Comparison of ENCODE assay signal across 14 mouse cellular contexts in genomic region chr8:11165592-11165991, GRCm38 (mm10).
A peak's percentile ranks its signal among the peaks of the same experiment; 100 is the strongest.
DNase-seq lines count a peak whose midpoint lies in the region; ATAC-seq and TF ChIP-seq lines count a peak whose summit lies in the region.
"Had no signal": no experiment of that assay in that cellular context is flagged by ENCODE, and none has a peak within 500 bp of the region (broad histone marks: within the 10 kb centered on the region; RNA-seq: fewer than 3 reads in every experiment).

No protein-coding gene starts in this region.

- H3K9ac ChIP-seq in heart, embryonic 12.5 days = no peak overlapping the region
- H3K9ac ChIP-seq in midbrain, embryonic 15.5 days = no peak overlapping the region
- H3K9ac ChIP-seq: liver, embryonic 14.5 days had no signal

- H3K4me3 ChIP-seq in heart, embryonic 12.5 days = no peak overlapping the region
- H3K4me3 ChIP-seq in megakaryocyte, embryonic 14.5 days (replicated peaks) = peak overlapping the region; percentile 38
- no peak overlapping the region for H3K4me3 ChIP-seq in midbrain, embryonic 15.5 days
- no peak overlapping the region for H3K4me3 ChIP-seq in layer of hippocampus, adult 2 months
- H3K4me3 ChIP-seq: midbrain, embryonic 10.5 days had no signal

- H3K9me3 ChIP-seq in heart, embryonic 12.5 days (replicated peaks) = no peaks in the 10 kb centered on the region
- peaks cover 15% of the 10 kb centered on the region for H3K9me3 ChIP-seq in megakaryocyte, embryonic 14.5 days
- H3K9me3 ChIP-seq in midbrain, embryonic 15.5 days = no peaks in the 10 kb centered on the region
- H3K9me3 ChIP-seq: midbrain, embryonic 10.5 days had no signal

- no peaks in the 10 kb centered on the region for H3K27me3 ChIP-seq in heart, embryonic 12.5 days (replicated peaks)
- peaks cover 33% of the 10 kb centered on the region for H3K27me3 ChIP-seq in megakaryocyte, embryonic 14.5 days (replicated peaks)
- H3K27me3 ChIP-seq in midbrain, embryonic 15.5 days (replicated peaks) = no peaks in the 10 kb centered on the region

- H3K4me2 ChIP-seq in heart, embryonic 12.5 days = no peak overlapping the region
- no peak overlapping the region for H3K4me2 ChIP-seq in midbrain, embryonic 15.5 days

- intact Hi-C loops in heart, postnatal 36 days (cut with DNase I) = no loop called here

- no peak for TF ChIP-seq CTCF in layer of hippocampus, adult 2 months (conservative IDR thresholded peaks at IDR 0.05)

- H3K27ac ChIP-seq in heart, embryonic 12.5 days (ENCODE audit: poor library complexity, severe bottlenecking) = peak overlapping the region; percentile 29; the same call in 1 of the 2 replicates
- H3K27ac ChIP-seq in midbrain, embryonic 15.5 days = no peak overlapping the region
- H3K27ac ChIP-seq in layer of hippocampus, adult 2 months = no peak overlapping the region
- H3K27ac ChIP-seq: liver, embryonic 14.5 days; midbrain, embryonic 10.5 days had no signal

- ATAC-seq in heart, embryonic 12.5 days (ENCODE audit: insufficient number of reproducible peaks, low FRiP score) = no peak
- ATAC-seq in megakaryocyte, adult 5-6 weeks (ENCODE audit: poor library complexity, severe bottlenecking) = no peak
- ATAC-seq in midbrain, embryonic 15.5 days (replicated peaks) = no peak
- ATAC-seq: CD4-positive, CD25-positive, alpha-beta regulatory T cell, adult 4 months had no signal

- H3K36me3 ChIP-seq in heart, embryonic 12.5 days = no peaks in the 10 kb centered on the region
- no peaks in the 10 kb centered on the region for H3K36me3 ChIP-seq in megakaryocyte, embryonic 14.5 days (replicated peaks; ENCODE audit: low read length)
- no peaks in the 10 kb centered on the region for H3K36me3 ChIP-seq in midbrain, embryonic 15.5 days (replicated peaks)
- H3K36me3 ChIP-seq: midbrain, embryonic 10.5 days had no signal

- 0 out of 2 replicates have a peak, but pooled peaks cover 9% of the 10 kb centered on the region for H3K4me1 ChIP-seq in heart, embryonic 12.5 days (replicated peaks)
- peaks cover 73% of the 10 kb centered on the region for H3K4me1 ChIP-seq in megakaryocyte, embryonic 14.5 days
- no peaks in the 10 kb centered on the region for H3K4me1 ChIP-seq in midbrain, embryonic 15.5 days
- H3K4me1 ChIP-seq: midbrain, embryonic 10.5 days had no signal

- no peak for DNase-seq in heart, postnatal 36 days
- peak; percentile 76 for DNase-seq in forelimb bud, embryonic 11.5 days (ENCODE audit: low read depth, low spot score)
- no peak for DNase-seq in urinary bladder, adult 18-20 months (ENCODE audit: low spot score in 2 of 2)
- DNase-seq in layer of hippocampus, adult 2 months (ENCODE audit: low spot score in 2 of 2) = no peak
- DNase-seq: adrenal gland, postnatal 10 days; heart, adult 18-20 months; kidney, postnatal 10 days had no signal

- 23% methylated on average over 4 of the region's 4 CpGs for WGBS in heart, embryonic 12.5 days
- WGBS in midbrain, embryonic 15.5 days = 39% methylated on average over 4 of the region's 4 CpGs
